Mouse (Mus musculus) limb, embryonic 11.5 days (tissue): ENCODE results near the gene Uts2. TPM values are rescaled to one million over a fixed set of nuclear protein-coding genes. Genes with fewer than 3 reads are reported as not detected.

Source experiments
- polyA plus RNA-seq: library from polyadenylated mRNA; unstranded; fragments of >200 nt; fragmentation: Nextera tagmentation; extraction: Ambion mirVana; gene quantifications from 2 replicates; pipeline ENCODE4 v1.2.1, GENCODE M21; 2014

Uts2 gene
- polyA plus RNA-seq, 1 experiment from 2014 or later = not detected

Other genes with a start within 250 kb of the Uts2 start
- 33.2 and 34.7 TPM in 2 replicates for gene Errfi1, start 143.2 kb upstream of the Uts2 start, polyA plus RNA-seq
- gene Park7, start 82.7 kb upstream of the Uts2 start, polyA plus RNA-seq = 486 and 501 TPM in 2 replicates
- gene Tnfrsf9, start 82.5 kb upstream of the Uts2 start, polyA plus RNA-seq = 0.69 and 0.72 TPM in 2 replicates
- 6.7 and 7.5 TPM in 2 replicates for gene Per3, start 47.6 kb downstream of the Uts2 start, polyA plus RNA-seq
- 87.8 and 93.6 TPM in 2 replicates for gene Vamp3, start 60.9 kb downstream of the Uts2 start, polyA plus RNA-seq
- gene Gm13090, start 92.5 kb downstream of the Uts2 start, polyA plus RNA-seq = 0.21 TPM in 1 of 2 replicates, not detected in the other